Mouse (Mus musculus) liver, adult 2 months (tissue): ENCODE measurements around the gene Fgfbp3.

Source experiments
- CTCF ChIP-seq: fragments of 200-500 bp; IDR thresholded peaks from 2 replicates; pipeline ENCODE4 v1.5.1; 2011; ENCODE audit warnings: low read depth, low read length, control low read depth
- POLR2A ChIP-seq: fragments of 200-500 bp; IDR thresholded peaks from 2 replicates; pipeline ENCODE4 v1.6.1; 2011; ENCODE audit warnings: low read length, control low read depth; ENCODE audit not compliant: insufficient read depth; ENCODE audit errors: extremely low read depth

DNA sequence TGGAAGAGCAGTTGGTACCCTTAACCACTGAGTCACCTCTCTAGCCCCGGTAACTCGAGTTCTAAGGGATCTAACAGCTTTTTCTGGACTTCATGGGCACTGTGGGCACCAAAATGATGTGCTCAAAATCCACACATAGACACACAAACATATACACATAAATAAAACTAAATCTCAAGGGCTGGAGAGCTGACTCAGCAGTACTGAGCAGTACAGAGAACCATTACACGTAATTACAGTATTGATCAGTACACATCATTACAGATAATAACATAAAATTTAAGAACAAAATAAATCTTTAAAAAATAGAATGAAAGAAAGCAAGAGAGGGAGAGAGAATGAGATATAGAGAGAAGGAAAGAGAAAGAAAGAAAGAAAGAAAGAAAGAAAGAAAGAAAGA lies 10.3 kb downstream of the Fgfbp3 start:
- TF ChIP-seq CTCF (no peak), POLR2A (no peak)
